ENCODE assay signal across 10 mouse cellular contexts in the genomic region with DNA sequence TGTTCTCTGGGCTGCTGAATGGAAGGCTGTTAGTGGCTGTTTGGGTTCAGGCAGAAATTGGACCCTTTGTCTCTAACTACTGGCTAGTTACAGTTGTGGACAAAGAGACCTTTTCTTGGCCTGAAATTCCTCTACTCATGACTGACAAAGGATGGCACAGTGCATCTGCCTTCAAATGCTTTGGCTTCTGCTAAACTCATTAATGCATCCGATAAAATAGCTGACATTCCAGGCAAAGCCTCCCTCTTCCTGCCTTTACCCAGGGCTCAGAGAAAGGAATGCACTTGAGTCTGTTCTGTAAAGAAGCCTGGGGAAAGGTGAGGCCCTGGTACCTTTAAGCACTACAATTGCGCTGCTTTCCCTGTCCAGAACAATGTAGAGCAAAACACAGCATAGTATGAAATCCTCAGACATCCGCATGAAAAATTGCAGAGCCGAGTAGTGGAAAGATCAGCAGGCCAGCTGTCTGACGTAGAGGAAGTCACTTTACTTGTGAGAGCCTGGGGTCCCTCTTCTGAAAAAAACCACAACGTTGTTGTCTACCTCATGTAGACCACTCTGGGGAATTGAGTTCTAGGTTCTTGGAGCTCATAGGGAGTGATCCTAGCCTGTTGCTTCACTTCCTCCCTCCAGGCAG.
DNase-seq lines count a peak whose midpoint lies in the region; ATAC-seq and TF ChIP-seq lines count a peak whose summit lies in the region.
"Had no signal": no experiment of that assay in that cellular context is flagged by ENCODE, and none has a peak within 500 bp of the region (broad histone marks: within the 10 kb centered on the region; RNA-seq: fewer than 3 reads in every experiment).

No protein-coding gene starts in this region.

- no peak for TF ChIP-seq EP300 in stomach, postnatal 0 days (optimal IDR thresholded peaks at IDR 0.05)

- H3K9me3 ChIP-seq in intestine, embryonic 14.5 days (ENCODE audit: control insufficient read depth, low read length) = no peaks in the 10 kb centered on the region
- no peaks in the 10 kb centered on the region for H3K9me3 ChIP-seq in intestine, postnatal 0 days (ENCODE audit: control insufficient read depth)
- H3K9me3 ChIP-seq in stomach, embryonic 14.5 days (ENCODE audit: control insufficient read depth, low read depth, low read length) = no peaks in the 10 kb centered on the region
- H3K9me3 ChIP-seq in stomach, postnatal 0 days (ENCODE audit: control insufficient read depth, low read length) = no peaks in the 10 kb centered on the region
- H3K9me3 ChIP-seq in heart, embryonic 16.5 days (replicated peaks; ENCODE audit: control insufficient read depth, low read length) = no peaks in the 10 kb centered on the region

- no peak overlapping the region for H3K4me2 ChIP-seq in intestine, embryonic 14.5 days (ENCODE audit: low read length)
- no peak overlapping the region for H3K4me2 ChIP-seq in intestine, postnatal 0 days (replicated peaks; ENCODE audit: low read depth)
- no peak overlapping the region for H3K4me2 ChIP-seq in stomach, embryonic 14.5 days (replicated peaks; ENCODE audit: low read depth, low read length)
- no peak overlapping the region for H3K4me2 ChIP-seq in stomach, postnatal 0 days (replicated peaks; ENCODE audit: low read depth)
- peak overlapping the region; percentile 20; the same call in 1 of the 2 replicates for H3K4me2 ChIP-seq in heart, embryonic 16.5 days (ENCODE audit: low read depth, low read length)

- H3K36me3 ChIP-seq in intestine, embryonic 14.5 days (ENCODE audit: control insufficient read depth, insufficient read depth, low read length) = no peaks in the 10 kb centered on the region
- no peaks in the 10 kb centered on the region for H3K36me3 ChIP-seq in intestine, postnatal 0 days (ENCODE audit: control insufficient read depth, insufficient read depth)
- no peaks in the 10 kb centered on the region for H3K36me3 ChIP-seq in stomach, embryonic 14.5 days (ENCODE audit: control insufficient read depth, insufficient read depth, low read length)
- H3K36me3 ChIP-seq in stomach, postnatal 0 days (ENCODE audit: control insufficient read depth, insufficient read depth, low read length) = no peaks in the 10 kb centered on the region
- H3K36me3 ChIP-seq in heart, embryonic 16.5 days (ENCODE audit: control insufficient read depth, insufficient read depth) = no peaks in the 10 kb centered on the region

- H3K4me1 ChIP-seq in intestine, embryonic 14.5 days (replicated peaks; ENCODE audit: control insufficient read depth, insufficient read depth, low read length) = 0 out of 2 replicates have a peak, but pooled peaks cover 5% of the 10 kb centered on the region
- H3K4me1 ChIP-seq in intestine, postnatal 0 days (replicated peaks; ENCODE audit: control insufficient read depth, insufficient read depth, low read length) = no peaks in the 10 kb centered on the region
- H3K4me1 ChIP-seq in stomach, embryonic 14.5 days (ENCODE audit: control insufficient read depth, insufficient read depth, low read length) = peaks cover 6% of the 10 kb centered on the region; the same call in 1 of the 2 replicates
- H3K4me1 ChIP-seq in stomach, postnatal 0 days (replicated peaks; ENCODE audit: control insufficient read depth, insufficient read depth) = 0 out of 2 replicates have a peak, but pooled peaks cover 2% of the 10 kb centered on the region
- H3K4me1 ChIP-seq in heart, embryonic 16.5 days (ENCODE audit: control insufficient read depth, insufficient read depth, low read length) = peaks cover 19% of the 10 kb centered on the region

- 36% methylated on average over 6 of the region's 6 CpGs for WGBS in intestine, embryonic 14.5 days
- WGBS in intestine, postnatal 0 days = 53% methylated on average over 6 of the region's 6 CpGs
- 24% methylated on average over 6 of the region's 6 CpGs for WGBS in stomach, embryonic 14.5 days
- 33% methylated on average over 6 of the region's 6 CpGs for WGBS in stomach, postnatal 0 days
- WGBS in heart, embryonic 16.5 days = 27% methylated on average over 6 of the region's 6 CpGs

- TF ChIP-seq CTCF in intestine, postnatal 0 days (IDR thresholded peaks at IDR 0.05; ENCODE audit: low read depth) = no peak
- TF ChIP-seq CTCF in stomach, postnatal 0 days (IDR thresholded peaks at IDR 0.05; ENCODE audit: low read depth) = no peak

- no peak overlapping the region for H3K9ac ChIP-seq in intestine, embryonic 14.5 days (ENCODE audit: low read length)
- H3K9ac ChIP-seq in intestine, postnatal 0 days (ENCODE audit: low read depth, low read length) = no peak overlapping the region
- no peak overlapping the region for H3K9ac ChIP-seq in stomach, embryonic 14.5 days (replicated peaks; ENCODE audit: low read depth, low read length)
- no peak overlapping the region for H3K9ac ChIP-seq in stomach, postnatal 0 days (ENCODE audit: low read length)
- H3K9ac ChIP-seq in heart, embryonic 16.5 days (ENCODE audit: low read length) = no peak overlapping the region

- ATAC-seq in intestine, embryonic 14.5 days (replicated peaks; ENCODE audit: low FRiP score, low TSS enrichment, low read depth) = peak; percentile 32; the same call in 1 of the 2 replicates
- no peak for ATAC-seq in intestine, postnatal 0 days
- no peak for ATAC-seq in stomach, embryonic 14.5 days (ENCODE audit: insufficient number of reproducible peaks, insufficient read depth, low FRiP score, low read depth)
- no peak for ATAC-seq in stomach, postnatal 0 days (ENCODE audit: low FRiP score, low TSS enrichment)
- peak; percentile 65 for ATAC-seq in heart, embryonic 16.5 days (replicated peaks; ENCODE audit: extremely low read depth, insufficient read depth, low FRiP score)
- ATAC-seq: hindbrain, postnatal 0 days had no signal

- H3K4me3 ChIP-seq in intestine, embryonic 14.5 days (ENCODE audit: low read depth, low read length) = no peak overlapping the region
- no peak overlapping the region for H3K4me3 ChIP-seq in intestine, postnatal 0 days (ENCODE audit: low read depth, low read length)
- no peak overlapping the region for H3K4me3 ChIP-seq in stomach, embryonic 14.5 days (ENCODE audit: low read depth, low read length)
- H3K4me3 ChIP-seq in stomach, postnatal 0 days (ENCODE audit: low read depth, low read length) = no peak overlapping the region
- H3K4me3 ChIP-seq in heart, embryonic 16.5 days (ENCODE audit: low read length) = no peak overlapping the region

- no peaks in the 10 kb centered on the region for H3K27me3 ChIP-seq in intestine, embryonic 14.5 days (replicated peaks; ENCODE audit: control insufficient read depth, insufficient read depth, low read length)
- no peaks in the 10 kb centered on the region for H3K27me3 ChIP-seq in intestine, postnatal 0 days (replicated peaks; ENCODE audit: control insufficient read depth, insufficient read depth, low read length)
- no peaks in the 10 kb centered on the region for H3K27me3 ChIP-seq in stomach, embryonic 14.5 days (ENCODE audit: control insufficient read depth, insufficient read depth, low read length)
- H3K27me3 ChIP-seq in stomach, postnatal 0 days (ENCODE audit: control insufficient read depth, insufficient read depth, low read length) = no peaks in the 10 kb centered on the region
- H3K27me3 ChIP-seq in heart, embryonic 16.5 days (ENCODE audit: control insufficient read depth, insufficient read depth, low read length) = no peaks in the 10 kb centered on the region

- H3K27ac ChIP-seq in intestine, embryonic 14.5 days (ENCODE audit: low read depth) = peak overlapping the region; percentile 24; the same call in 1 of the 2 replicates
- H3K27ac ChIP-seq in intestine, postnatal 0 days (ENCODE audit: low read depth, low read length) = no peak overlapping the region
- H3K27ac ChIP-seq in stomach, embryonic 14.5 days (ENCODE audit: low read length) = peak overlapping the region; percentile 33; the same call in 1 of the 2 replicates
- no peak overlapping the region for H3K27ac ChIP-seq in stomach, postnatal 0 days (replicated peaks)
- peak overlapping the region; percentile 62 for H3K27ac ChIP-seq in heart, embryonic 16.5 days (ENCODE audit: low read length)
- H3K27ac ChIP-seq: hindbrain, postnatal 0 days had no signal

- no peak for DNase-seq in intestine, embryonic 14.5 days (ENCODE audit: low spot score)
- no peak for DNase-seq in stomach, postnatal 0 days (ENCODE audit: low spot score)
- DNase-seq in telencephalon, adult 2 months (ENCODE audit: low read depth, low spot score) = peak; percentile 28
- no peak for DNase-seq in right cerebral cortex, postnatal 36 days (ENCODE audit: low spot score in 2 of 2)
- no peak for DNase-seq in cerebellum, postnatal 36 days
- DNase-seq: cerebellum, adult 2 months had no signal

Comparison
In these comparisons a context has a peak if more than half of its experiments do, and no peak if none do; other contexts are left out.
1. ATAC-seq: peak in intestine, embryonic 14.5 days (single experiment) and heart, embryonic 16.5 days (single experiment); none in intestine, postnatal 0 days (single experiment), stomach, embryonic 14.5 days (single experiment) and stomach, postnatal 0 days (single experiment).
2. H3K27ac ChIP-seq: peak in intestine, embryonic 14.5 days (single experiment), stomach, embryonic 14.5 days (single experiment) and heart, embryonic 16.5 days (single experiment); none in intestine, postnatal 0 days (single experiment) and stomach, postnatal 0 days (single experiment).